Mouse (Mus musculus) heart, embryonic 16.5 days (tissue): ENCODE data around the gene Ppcdc. TPM values are rescaled to one million over a fixed set of nuclear protein-coding genes. Genes with fewer than 3 reads are reported as not detected.
"Not testable (repeated sequence)": the region's sequence is repeated elsewhere in the genome, so short reads cannot be mapped to it uniquely, and the experiment has no call there.

Experiments
- ATAC-seq: fragments of 200-750 bp; cut with Nextera tagmentation; replicated peaks from 2 replicates; pipeline ENCODE4 v1.8.0; 2017; ENCODE audit warnings: moderate number of reproducible peaks; ENCODE audit not compliant: insufficient read depth, low FRiP score; ENCODE audit errors: extremely low read depth
- H3K27ac ChIP-seq: fragments of 300-500 bp; sonication (generic); 2 replicates; pipeline ENCODE4 v1.5.1; 2014; ENCODE audit warnings: mild to moderate bottlenecking, low read length, control low read depth, moderate library complexity
- H3K27me3 ChIP-seq: fragments of 300-500 bp; sonication (generic); 2 replicates; pipeline ENCODE4 v1.6.1; 2014; ENCODE audit warnings: low read length, mixed read lengths; ENCODE audit not compliant: control insufficient read depth, insufficient read depth
- H3K36me3 ChIP-seq: fragments of 300-500 bp; sonication (generic); 2 replicates; pipeline ENCODE4 v1.6.1; 2014; ENCODE audit not compliant: control insufficient read depth, insufficient read depth
- H3K4me1 ChIP-seq: fragments of 300-500 bp; sonication (generic); 2 replicates; pipeline ENCODE4 v1.6.1; 2014; ENCODE audit warnings: low read length, mixed read lengths; ENCODE audit not compliant: control insufficient read depth, insufficient read depth
- H3K4me2 ChIP-seq: fragments of 300-500 bp; sonication (generic); 2 replicates; pipeline ENCODE4 v1.6.1; 2014; ENCODE audit warnings: low read depth, mild to moderate bottlenecking, control low read depth, low read length
- H3K4me3 ChIP-seq: fragments of 300-500 bp; sonication (generic); 2 replicates; pipeline ENCODE4 v1.5.1; 2014; ENCODE audit warnings: mild to moderate bottlenecking, control low read depth, low read length
- H3K9ac ChIP-seq: fragments of 300-500 bp; sonication (generic); 2 replicates; pipeline ENCODE4 v1.6.1; 2014; ENCODE audit warnings: low read length, control low read depth
- H3K9me3 ChIP-seq: fragments of 300-500 bp; sonication (generic); replicated peaks from 2 replicates; pipeline ENCODE4 v1.6.1; 2016; ENCODE audit warnings: low read length; ENCODE audit not compliant: control insufficient read depth
- WGBS: fragments of 180-500 bp; shearing (Covaris S2); extraction: QIAGEN DNeasy Blood & Tissue Kit; methylation state at CpG from one replicate; pipeline ENCODE4 v1.1.7; 2014; 5-methylcytosine and 5-hydroxymethylcytosine counted together
- polyA plus RNA-seq: library from polyadenylated mRNA; unstranded; fragments of >200 nt; fragmentation: Nextera tagmentation; extraction: Ambion mirVana; gene quantifications from 2 replicates; pipeline ENCODE4 v1.2.1, GENCODE M21; 2015

Gene Ppcdc
- polyA plus RNA-seq, 1 experiment from 2014 or later: 20.2 TPM

- Histone ChIP-seq H3K9me3 (no peaks in the 10 kb centered on the region), H3K4me2 (peak overlapping the region; percentile 33; the same call in 1 of the 2 replicates), H3K9ac (peak overlapping the region; percentile 49), H3K4me1 (peaks cover 34% of the 10 kb centered on the region), H3K4me3 (no peak overlapping the region), H3K27me3 (no peaks in the 10 kb centered on the region), H3K27ac (peak overlapping the region; percentile 80), H3K36me3 (no peaks in the 10 kb centered on the region)
- 7% methylated on average over 11 of the region's 11 CpGs for WGBS
- peak; percentile 85 for ATAC-seq
Observed at GRCm38 (mm10) chr9:57433097-57434032, 6.6 kb downstream of the Ppcdc start.

DNA sequence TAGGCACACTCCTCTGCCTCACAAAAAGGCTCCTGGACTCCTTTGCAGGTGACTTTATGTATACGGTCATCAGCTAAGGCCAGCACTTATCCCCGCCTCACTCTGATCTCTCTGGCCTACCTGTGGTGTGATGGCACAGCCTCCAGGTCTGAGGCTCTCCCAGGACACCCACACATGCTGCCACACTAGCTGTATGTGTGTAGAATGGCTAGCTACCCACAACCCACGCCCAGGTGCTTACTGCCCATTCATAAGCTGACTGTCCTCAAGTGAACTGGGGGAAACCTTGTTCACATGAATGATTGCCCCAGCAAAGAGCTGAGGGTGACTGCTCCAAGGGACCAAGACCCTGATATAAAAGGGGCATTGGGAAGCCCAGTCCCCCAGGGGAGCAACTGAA is 7.4 kb downstream of the Ppcdc start:
- Histone ChIP-seq H3K27me3 (no peaks in the 10 kb centered on the region), H3K9me3 (no peaks in the 10 kb centered on the region), H3K4me2 (no peak overlapping the region), H3K9ac (peak overlapping the region; percentile 49), H3K4me1 (peaks cover 25% of the 10 kb centered on the region), H3K36me3 (no peaks in the 10 kb centered on the region), H3K4me3 (no peak overlapping the region), H3K27ac (no peak overlapping the region; the same call in 1 of the 2 replicates)
- no peak for ATAC-seq
- 88% methylated on average over 3 of the region's 3 CpGs for WGBS

GRCm38 (mm10) chr9:57431202-57431601 is 8.7 kb downstream of the Ppcdc start:
- Histone ChIP-seq H3K9me3 (no peaks in the 10 kb centered on the region), H3K27ac (no peak overlapping the region), H3K36me3 (no peaks in the 10 kb centered on the region), H3K4me2 (no peak overlapping the region), H3K9ac (no peak overlapping the region), H3K4me1 (peaks cover 20% of the 10 kb centered on the region), H3K4me3 (no peak overlapping the region), H3K27me3 (no peaks in the 10 kb centered on the region)
- ATAC-seq: no peak
- WGBS: 59% methylated on average over 9 of the region's 9 CpGs

GRCm38 (mm10) chr9:57428391-57428790 is 11.5 kb downstream of the Ppcdc start:
- Histone ChIP-seq H3K4me3 (no peak overlapping the region), H3K9ac (no peak overlapping the region), H3K36me3 (no peaks in the 10 kb centered on the region), H3K4me1 (peaks cover 26% of the 10 kb centered on the region), H3K9me3 (no peaks in the 10 kb centered on the region), H3K27ac (no peak overlapping the region), H3K4me2 (no peak overlapping the region), H3K27me3 (no peaks in the 10 kb centered on the region)
- 36% methylated on average over 4 of the region's 4 CpGs for WGBS
- ATAC-seq: no peak

GRCm38 (mm10) chr9:57427937-57428336 is 12.0 kb downstream of the Ppcdc start:
- H3K9me3 ChIP-seq: no peaks in the 10 kb centered on the region
- H3K36me3 ChIP-seq: no peaks in the 10 kb centered on the region
- WGBS: 74% methylated on average over 4 of the region's 4 CpGs
- no peak overlapping the region for H3K9ac ChIP-seq
- no peak for ATAC-seq
- no peak overlapping the region for H3K27ac ChIP-seq
- no peaks in the 10 kb centered on the region for H3K27me3 ChIP-seq
- H3K4me2 ChIP-seq: no peak overlapping the region
- peaks cover 22% of the 10 kb centered on the region for H3K4me1 ChIP-seq
- no peak overlapping the region for H3K4me3 ChIP-seq

DNA sequence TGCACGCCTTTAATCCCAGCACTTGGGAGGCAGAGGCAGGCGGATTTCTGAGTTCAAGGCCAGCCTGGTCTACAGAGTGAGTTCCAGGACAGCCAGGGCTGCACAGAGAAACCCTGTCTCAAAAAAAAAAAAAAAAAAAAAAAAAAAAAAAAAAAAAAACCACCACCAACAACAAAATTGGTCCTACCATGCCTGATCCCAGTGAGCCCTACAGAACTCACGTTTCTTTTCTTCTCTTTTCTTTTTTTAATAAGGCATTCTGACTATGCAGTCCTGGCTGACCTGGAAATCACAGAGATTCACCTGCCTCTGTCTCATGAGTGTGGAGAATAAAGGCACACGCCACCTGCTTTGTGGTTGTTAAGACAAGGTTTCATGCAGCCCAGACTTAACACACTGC is 12.8 kb downstream of the Ppcdc start:
- ATAC-seq, H3K36me3 ChIP-seq, H3K9me3 ChIP-seq, H3K9ac ChIP-seq, H3K4me2 ChIP-seq, H3K27me3 ChIP-seq, H3K4me3 ChIP-seq, H3K27ac ChIP-seq: not testable (repeated sequence)
- H3K4me1 ChIP-seq: peaks cover 16% of the 10 kb centered on the region
- 89% methylated on average over 4 of the region's 4 CpGs for WGBS

DNA sequence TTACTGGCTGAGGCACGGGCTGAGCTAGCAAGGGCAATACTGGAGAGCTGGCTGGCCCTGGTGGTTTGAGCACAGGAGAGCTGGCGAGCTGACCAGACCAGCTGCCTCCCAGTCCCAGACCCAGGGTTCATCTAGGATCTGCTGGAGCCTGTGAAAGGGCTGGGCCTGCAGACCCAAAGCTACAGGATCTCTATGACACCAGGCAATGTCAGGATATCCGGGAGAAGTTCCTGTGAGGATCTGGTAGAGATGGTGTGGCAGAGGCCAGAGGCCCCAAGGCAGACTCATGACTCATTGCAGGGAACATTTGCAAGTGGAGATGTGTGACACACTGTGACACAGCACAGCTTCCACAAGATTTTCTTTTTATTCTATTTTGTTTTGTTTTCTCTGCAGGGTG is 14.8 kb downstream of the Ppcdc start:
- H3K27me3 ChIP-seq: no peaks in the 10 kb centered on the region
- WGBS: 64% methylated on average over 3 of the region's 3 CpGs
- H3K27ac ChIP-seq: peak overlapping the region; percentile 21; the same call in 1 of the 2 replicates
- no peaks in the 10 kb centered on the region for H3K36me3 ChIP-seq
- no peak for ATAC-seq
- peaks cover 35% of the 10 kb centered on the region for H3K4me1 ChIP-seq
- no peak overlapping the region for H3K4me2 ChIP-seq
- no peak overlapping the region for H3K4me3 ChIP-seq
- H3K9me3 ChIP-seq: no peaks in the 10 kb centered on the region
- no peak overlapping the region for H3K9ac ChIP-seq

DNA sequence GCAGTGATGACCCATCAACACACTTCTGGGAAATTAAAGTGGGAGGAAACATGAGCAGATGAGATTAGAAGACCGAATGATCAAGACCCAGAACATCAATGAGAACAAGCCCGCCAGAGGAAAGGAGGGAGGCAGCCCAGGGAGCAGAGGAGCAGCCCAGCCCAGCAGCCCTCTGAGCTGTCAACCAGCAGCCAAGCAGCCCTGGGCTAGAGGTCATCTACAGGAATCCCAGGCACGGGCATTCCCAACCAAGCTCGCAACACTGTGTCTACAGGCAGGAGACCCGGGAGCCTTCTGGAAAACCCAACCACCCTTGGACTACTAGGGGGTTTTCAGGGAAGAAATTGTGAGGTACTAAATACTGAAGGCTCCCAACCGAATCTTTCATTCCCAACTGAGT is 15.9 kb downstream of the Ppcdc start:
- Histone ChIP-seq H3K4me2 (no peak overlapping the region), H3K4me1 (peaks cover 45% of the 10 kb centered on the region), H3K27me3 (no peaks in the 10 kb centered on the region), H3K9me3 (no peaks in the 10 kb centered on the region), H3K27ac (no peak overlapping the region), H3K9ac (no peak overlapping the region), H3K4me3 (no peak overlapping the region), H3K36me3 (no peaks in the 10 kb centered on the region)
- no peak for ATAC-seq
- 36% methylated on average over 6 of the region's 6 CpGs for WGBS

DNA sequence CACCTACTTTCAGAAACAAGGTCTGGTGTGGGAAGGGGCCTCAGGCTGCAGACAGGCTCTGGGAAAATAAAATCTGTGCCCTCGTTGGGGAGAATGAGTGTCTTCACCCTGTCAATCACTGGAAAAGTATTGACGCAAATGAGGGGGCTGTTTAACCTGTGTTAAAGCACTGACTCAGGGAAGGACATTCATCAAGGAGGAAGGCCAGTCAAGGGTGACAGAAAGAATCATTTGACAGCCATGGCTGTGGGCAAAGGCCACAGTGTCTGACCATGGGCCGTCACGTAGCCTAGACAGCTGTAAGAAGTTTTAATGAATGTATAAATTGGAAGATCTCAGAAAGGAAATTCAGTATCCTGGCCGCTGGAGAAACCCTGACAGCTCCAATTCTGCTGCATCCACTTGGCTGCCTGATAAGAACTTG is 18.2 kb downstream of the Ppcdc start:
- Histone ChIP-seq H3K36me3 (no peaks in the 10 kb centered on the region), H3K27ac (peak overlapping the region; percentile 92), H3K9me3 (no peaks in the 10 kb centered on the region), H3K27me3 (no peaks in the 10 kb centered on the region), H3K4me3 (no peak overlapping the region), H3K9ac (no peak overlapping the region), H3K4me2 (no peak overlapping the region), H3K4me1 (peaks cover 42% of the 10 kb centered on the region)
- ATAC-seq: no peak
- WGBS: 43% methylated on average over 5 of the region's 5 CpGs
